Mouse (Mus musculus): ENCODE data around the gene Pdia4.
A peak's percentile ranks its signal among the peaks of the same experiment; 100 is the strongest.
"Not testable (repeated sequence)": the region's sequence is repeated elsewhere in the genome, so short reads cannot be mapped to it uniquely, and the experiment has no call there.

Pdia4 gene

GRCm38 (mm10) chr6:47813257-47813878, at the start of gene Pdia4:
TSS of gene Pdia4 (minus strand) at chr6:47813430.
- DNase-seq = peak; percentile 96

GRCm38 (mm10) chr6:47857729-47858128, 44.5 kb upstream of the Pdia4 start:
- not testable (repeated sequence) for DNase-seq

DNA sequence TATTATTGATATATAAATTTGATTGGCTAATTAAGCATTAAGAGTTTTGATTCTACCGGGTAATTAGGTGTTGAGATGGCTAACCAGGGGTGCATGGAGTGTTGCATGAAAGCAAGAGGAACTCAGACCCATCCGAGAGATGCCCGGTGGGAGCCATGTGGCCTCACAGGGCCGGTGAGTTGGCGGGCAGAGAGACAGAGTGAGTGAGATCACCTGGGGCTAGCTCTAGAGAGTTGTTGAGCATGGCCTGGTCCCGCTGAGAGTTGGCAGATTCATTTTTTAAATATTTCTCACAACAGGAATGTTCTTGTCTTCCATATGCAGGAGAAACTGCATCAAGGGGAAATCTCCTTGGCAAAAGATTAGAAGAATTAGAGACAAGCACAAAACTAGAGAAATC, 44.0 kb upstream of the Pdia4 start:
- no peak for DNase-seq

- DNase-seq = no peak
These were observed 32.5 kb upstream of the Pdia4 start for GRCm38 (mm10) chr6:47845779-47846178.

GRCm38 (mm10) chr6:47842337-47842736, 29.1 kb upstream of the Pdia4 start:
- no peak for DNase-seq

DNA sequence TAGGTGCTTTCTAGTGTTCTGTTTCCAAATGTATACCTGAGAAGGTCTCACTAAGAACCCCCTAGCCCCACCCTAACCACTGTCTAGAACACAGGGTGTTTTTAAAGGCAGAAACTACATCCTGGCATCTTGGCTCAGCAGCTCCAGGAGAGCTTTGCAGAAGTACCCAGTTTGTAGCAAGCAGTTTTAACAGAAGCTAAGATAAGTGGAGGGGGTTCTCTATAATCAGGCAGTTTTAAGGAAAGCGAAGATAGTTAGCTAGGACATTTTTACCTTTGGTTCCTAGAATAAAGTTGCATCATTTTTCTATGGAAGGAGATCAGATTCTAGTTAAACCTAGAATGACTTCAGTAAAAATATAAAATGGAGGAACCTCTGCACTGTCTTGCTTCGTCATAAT, 28.6 kb upstream of the Pdia4 start:
- DNase-seq = no peak

DNA sequence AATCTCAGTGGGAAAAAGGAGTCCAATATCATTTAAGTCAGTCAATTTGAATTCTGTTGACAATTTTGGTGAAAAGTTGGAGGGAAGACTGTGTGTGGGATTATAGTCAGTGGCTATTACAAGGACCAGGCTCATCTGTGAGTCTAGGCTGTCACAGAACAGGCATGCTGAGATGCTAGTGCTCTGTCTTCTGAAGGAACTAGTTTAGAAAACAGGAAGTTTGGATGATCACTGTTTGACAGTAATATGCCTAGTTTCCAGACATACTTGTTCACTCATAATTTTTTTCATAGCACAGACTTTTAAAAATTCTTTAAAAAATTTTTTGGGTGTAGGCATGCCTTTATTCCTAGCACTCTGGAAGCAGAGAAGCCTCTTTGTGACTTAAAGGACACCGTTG, 27.8 kb upstream of the Pdia4 start:
- no peak for DNase-seq

GRCm38 (mm10) chr6:47837630-47838029, 24.4 kb upstream of the Pdia4 start:
- DNase-seq = no peak

GRCm38 (mm10) chr6:47835984-47836521, 22.8 kb upstream of the Pdia4 start:
- peak; percentile 51 for DNase-seq

GRCm38 (mm10) chr6:47835482-47835983, 22.3 kb upstream of the Pdia4 start, which contains the start of gene Zfp398:
TSS of gene Zfp398 (plus strand) at chr6:47835661.
- peak; percentile 96 for DNase-seq

GRCm38 (mm10) chr6:47832220-47832619, 19.0 kb upstream of the Pdia4 start:
- DNase-seq = no peak

GRCm38 (mm10) chr6:47830104-47831078, 17.2 kb upstream of the Pdia4 start, which contains the start of gene Zfp786:
TSS of gene Zfp786 (minus strand) at chr6:47830867.
- DNase-seq = peak; percentile 96

DNA sequence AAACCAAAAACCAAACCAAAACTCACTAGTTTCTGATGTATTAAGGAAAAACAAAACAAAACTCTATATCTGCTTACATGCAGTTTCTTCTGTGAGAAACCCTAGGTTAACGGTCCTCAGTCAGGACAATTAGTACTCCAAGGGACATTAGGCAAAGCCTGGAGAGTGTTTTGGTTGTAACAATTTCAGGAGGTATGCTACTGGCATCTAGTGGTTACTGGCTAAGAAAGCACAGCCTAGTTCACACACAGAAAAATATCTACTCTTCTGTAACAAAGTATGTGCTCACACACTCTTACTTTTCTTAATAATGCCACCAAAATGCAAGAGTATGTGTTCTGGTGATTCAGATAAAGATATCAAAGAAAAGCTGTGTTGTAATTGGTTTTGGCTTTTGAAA, 15.7 kb upstream of the Pdia4 start:
- no peak for DNase-seq

GRCm38 (mm10) chr6:47827462-47827861, 14.2 kb upstream of the Pdia4 start:
- DNase-seq = no peak

GRCm38 (mm10) chr6:47824241-47824640, 11.0 kb upstream of the Pdia4 start:
- no peak for DNase-seq

DNA sequence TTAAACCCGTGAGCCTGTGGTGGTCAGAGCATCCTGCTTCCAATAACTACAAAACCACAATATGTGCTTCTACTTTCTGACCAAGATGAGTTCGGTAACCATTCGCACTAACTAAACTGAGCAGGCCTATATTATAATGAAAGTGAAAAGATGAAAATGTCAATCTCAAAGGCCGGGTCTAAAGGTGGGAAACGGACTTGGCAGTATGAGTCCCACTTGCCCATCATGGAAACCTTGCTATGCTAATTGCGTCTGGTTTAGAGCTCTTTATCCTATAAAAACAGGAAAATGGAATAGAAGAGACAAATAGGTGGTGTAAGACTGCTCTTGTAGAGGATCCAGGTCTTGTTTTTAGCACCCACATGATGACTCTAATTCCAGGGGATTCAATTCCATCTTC, 8.5 kb upstream of the Pdia4 start:
- no peak for DNase-seq

DNA sequence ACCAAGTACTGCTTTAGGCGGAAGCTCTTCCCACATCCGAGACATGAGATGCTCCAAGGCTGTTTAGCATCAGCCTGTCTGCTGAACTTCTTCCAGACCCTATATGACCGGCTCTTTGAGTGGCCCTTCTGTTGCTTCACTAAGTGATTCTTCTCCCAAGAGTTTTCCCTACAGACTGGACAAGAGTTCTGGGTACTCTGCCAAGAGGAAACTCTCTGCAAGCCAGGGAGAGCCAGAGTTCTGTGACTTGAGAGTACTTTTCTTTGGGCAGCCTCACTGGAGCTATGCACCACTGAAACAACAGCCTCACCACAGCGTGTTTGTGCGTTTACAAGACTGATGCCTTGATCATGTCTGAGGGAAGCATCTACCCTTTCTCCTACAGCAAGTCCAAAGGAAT, 8.0 kb upstream of the Pdia4 start:
- no peak for DNase-seq

DNA sequence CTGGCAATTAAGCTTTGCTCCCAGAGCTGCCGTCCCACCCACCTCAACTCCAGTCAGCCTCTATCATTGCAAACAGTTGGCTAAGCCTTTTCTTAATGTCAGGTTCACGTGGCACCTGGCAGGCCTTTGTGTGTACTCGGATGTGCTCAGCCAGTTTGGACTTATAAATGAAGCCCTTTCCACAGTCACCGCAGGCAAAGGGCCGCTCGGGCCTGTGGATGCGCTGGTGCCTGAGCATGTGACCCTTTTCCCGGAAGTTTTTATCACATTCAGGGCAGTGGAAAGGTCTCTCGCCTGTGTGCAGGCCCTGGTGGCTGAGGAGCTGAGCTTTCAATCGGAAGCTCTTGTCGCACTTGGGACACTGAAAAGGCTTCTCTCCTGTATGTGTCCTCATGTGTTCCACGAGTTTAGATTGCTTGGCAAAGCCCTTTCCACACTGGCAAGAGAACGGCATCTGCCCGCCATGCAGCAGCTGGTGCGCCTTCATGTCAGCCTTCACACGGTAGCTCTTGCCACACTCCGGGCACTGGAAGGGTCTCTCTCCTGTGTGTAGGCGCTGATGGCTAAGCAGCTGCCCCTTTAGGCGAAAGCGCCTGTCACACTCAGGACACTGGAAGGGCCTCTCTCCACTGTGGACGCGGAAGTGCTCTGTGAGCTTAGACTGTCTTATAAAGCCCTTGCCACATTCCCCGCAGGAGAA, 6.5 kb upstream of the Pdia4 start:
- no peak for DNase-seq

DNA sequence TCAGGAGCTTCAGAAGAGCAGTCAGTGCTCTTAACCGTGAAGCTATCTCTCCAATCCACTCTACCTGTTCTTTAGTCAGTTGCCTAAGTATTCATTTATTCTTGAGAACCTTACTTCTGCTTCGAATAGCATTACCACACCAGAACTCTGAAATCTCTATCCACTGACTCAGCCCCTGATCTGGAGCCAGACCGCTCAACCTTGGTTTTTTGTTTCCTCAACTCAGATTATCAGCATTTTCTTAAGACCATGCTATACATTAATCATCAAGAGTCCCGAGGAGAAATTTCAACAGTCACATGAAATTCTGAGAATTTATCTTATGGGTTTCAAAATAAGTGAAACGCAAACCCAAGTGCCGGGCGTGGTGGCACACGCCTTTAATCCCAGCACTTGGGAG, 5.5 kb upstream of the Pdia4 start:
- DNase-seq = no peak

GRCm38 (mm10) chr6:47816151-47816550, 2.9 kb upstream of the Pdia4 start:
- DNase-seq = no peak

DNA sequence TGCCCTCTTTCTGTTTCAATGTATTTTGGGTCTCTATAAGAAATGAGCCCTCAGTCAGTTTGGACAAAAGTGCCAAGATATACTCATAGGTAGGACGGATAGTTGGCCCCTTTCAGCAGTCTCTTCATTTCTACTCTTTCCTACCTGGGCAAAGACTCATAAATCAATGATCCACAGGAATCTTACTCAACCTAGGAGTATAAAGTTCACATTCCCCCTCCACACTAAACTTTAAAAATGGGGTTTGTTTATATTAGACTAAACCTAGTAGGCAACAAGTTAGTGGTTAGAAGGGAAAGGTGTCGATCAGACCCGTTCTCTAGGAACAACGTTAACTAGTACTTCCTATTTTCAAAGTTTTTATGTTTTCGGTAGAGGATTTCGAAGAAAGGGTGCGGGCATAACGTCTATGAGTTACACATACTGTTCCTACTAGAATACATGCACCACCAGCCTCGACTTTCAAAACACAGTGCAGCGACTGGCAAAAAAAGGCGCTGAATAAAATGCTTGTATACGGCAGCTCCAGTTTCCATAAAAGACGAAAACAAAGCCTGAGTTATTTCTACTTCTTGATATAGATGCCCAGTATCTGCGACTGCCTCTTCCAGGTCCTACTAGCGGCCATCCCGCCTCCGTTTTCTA, 837 bp downstream of the Pdia4 start:
- no peak for DNase-seq

DNA sequence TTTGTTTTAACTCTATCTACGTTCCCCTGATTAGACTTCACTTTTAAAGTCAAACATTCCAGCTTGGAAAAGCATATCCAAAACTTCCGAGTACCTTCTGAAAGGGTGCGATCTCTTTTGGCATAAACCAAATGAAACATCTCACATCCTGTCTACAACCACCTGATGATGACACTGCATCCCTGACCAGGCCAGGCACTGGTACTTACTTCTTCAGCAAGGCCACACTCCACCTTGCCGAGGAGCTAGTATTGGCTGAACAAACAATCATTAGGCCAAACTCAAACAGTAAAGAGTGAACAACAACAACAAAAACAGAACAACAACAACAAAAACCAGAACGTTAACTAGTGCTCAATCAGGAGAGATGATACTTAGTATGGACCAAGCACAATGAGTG, 1.9 kb downstream of the Pdia4 start:
- DNase-seq = no peak
